Mouse (Mus musculus): ENCODE measurements around the gene Eepd1.

DNA sequence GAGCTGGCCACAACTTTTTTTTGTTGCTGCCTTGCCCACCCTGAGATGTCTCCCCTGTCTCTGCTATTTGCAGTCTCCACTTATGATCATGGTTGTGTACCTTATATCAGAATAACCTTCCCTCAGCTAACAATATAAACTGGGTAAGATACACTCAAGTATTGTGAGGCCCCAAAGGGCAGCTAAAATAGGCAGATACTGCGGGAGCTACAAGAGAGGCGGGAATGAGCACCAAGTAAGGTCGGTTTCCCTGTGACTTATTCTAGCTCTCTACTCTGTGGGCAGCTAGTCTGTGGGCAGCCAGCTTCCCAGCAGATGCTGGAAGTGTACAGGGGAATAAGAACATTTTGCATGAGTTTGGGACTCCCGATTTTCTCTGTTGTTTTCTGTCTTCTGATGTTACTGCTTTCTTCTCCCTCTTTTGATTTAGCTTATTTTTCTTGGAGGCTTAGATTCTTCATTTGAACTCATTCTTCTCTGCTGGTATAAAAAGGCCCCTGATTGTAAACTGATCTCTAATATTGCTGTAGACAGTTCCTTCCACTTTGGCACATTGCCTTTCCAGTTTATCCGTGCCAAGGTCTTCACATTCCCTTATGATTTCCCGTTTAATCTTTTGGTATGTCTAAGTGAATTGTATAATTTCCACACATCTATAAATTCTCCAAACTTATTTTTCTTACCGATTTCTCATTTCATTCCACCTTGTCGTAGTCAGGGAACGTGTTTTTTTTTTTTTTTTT, 78.8 kb downstream of the Eepd1 start:
- TF ChIP-seq CTCF (IDR thresholded peaks at IDR 0.05; ENCODE audit: borderline replicate concordance, control insufficient read depth, extremely low read depth, insufficient read depth, low read length, poor library complexity) (no peak), POLR2A (IDR thresholded peaks at IDR 0.05; ENCODE audit: control insufficient read depth, extremely low read depth, insufficient read depth, low read length, poor library complexity) (no peak)

All from thymus, adult 2 months (tissue).